Mouse (Mus musculus): ENCODE measurements at regions not wholly inside any gene's neighbourhood (a gene's known extent, or its start where the extent isn't known, plus 50 kb on each side); places are given as distances from the start of the nearest gene placed in this dataset.

GRCm38 (mm10) chr12:52622398-52622797, 76.8 kb upstream of the Akap6 start:
- DNase-seq = no peak

- DNase-seq = no peak
These were observed 75.6 kb upstream of the Akap6 start for GRCm38 (mm10) chr12:52623416-52624108.

- DNase-seq = no peak
These were observed 74.3 kb upstream of the Akap6 start for GRCm38 (mm10) chr12:52624871-52625270.

GRCm38 (mm10) chr12:52628771-52629170, 70.4 kb upstream of the Akap6 start:
- DNase-seq = no peak

GRCm38 (mm10) chr12:52635121-52635878, 63.9 kb upstream of the Akap6 start:
- DNase-seq = no peak

- no peak for DNase-seq
These were observed 62.8 kb upstream of the Akap6 start for GRCm38 (mm10) chr12:52636186-52636881.

- DNase-seq = no peak
These were observed 62.3 kb upstream of the Akap6 start for GRCm38 (mm10) chr12:52636920-52637319.

- DNase-seq = peak; percentile 7 to 17
These were observed 61.5 kb upstream of the Akap6 start for GRCm38 (mm10) chr12:52637506-52638249.

- DNase-seq = no peak
These were observed 60.7 kb upstream of the Akap6 start for GRCm38 (mm10) chr12:52638461-52638860.

- peak; percentile 16 to 35 for DNase-seq
These were observed 55.1 kb upstream of the Akap6 start for GRCm38 (mm10) chr12:52644059-52644458.

Measured in thymus, adult 18-20 months (tissue).